Mouse (Mus musculus): ENCODE measurements around the gene Hist1h2bp.
"Not testable (repeated sequence)": the region's sequence is repeated elsewhere in the genome, so short reads cannot be mapped to it uniquely, and the experiment has no call there.

The Hist1h2bp gene

GRCm38 (mm10) chr13:21783734-21784161, 3.5 kb upstream of the Hist1h2bp start:
- DNase-seq (ENCODE audit: low spot score) = no peak

DNA sequence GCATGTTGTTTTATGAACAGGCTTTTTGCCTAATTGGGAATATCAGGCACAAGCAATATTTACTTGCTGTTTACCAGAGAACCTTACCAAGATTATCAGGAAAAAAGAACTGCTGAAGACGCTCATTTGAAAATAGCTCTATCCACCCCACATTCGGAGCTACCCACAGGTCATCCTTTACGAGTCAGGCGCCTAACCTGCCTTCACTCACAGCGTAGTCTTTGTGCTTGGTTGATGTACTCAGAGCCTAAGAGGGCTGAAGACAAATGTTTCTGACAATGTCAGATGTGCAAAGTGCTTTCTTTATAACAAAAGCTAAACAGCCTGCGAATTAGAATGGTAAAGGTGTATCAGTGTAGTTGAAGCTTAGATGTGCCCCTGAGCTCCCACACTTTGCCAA, 3.0 kb upstream of the Hist1h2bp start:
- DNase-seq (ENCODE audit: low spot score) = no peak

- DNase-seq (ENCODE audit: low spot score) = no peak
These were observed 917 bp upstream of the Hist1h2bp start for GRCm38 (mm10) chr13:21786189-21786898.

- no peak for DNase-seq (ENCODE audit: low spot score)
These were observed 716 bp downstream of the Hist1h2bp start for GRCm38 (mm10) chr13:21787760-21788593.

- no peak for DNase-seq (ENCODE audit: low spot score)
These were observed 2.7 kb downstream of the Hist1h2bp start for GRCm38 (mm10) chr13:21789925-21790324.

GRCm38 (mm10) chr13:21790601-21791283, 3.5 kb downstream of the Hist1h2bp start:
- no peak for DNase-seq (ENCODE audit: low spot score)

DNA sequence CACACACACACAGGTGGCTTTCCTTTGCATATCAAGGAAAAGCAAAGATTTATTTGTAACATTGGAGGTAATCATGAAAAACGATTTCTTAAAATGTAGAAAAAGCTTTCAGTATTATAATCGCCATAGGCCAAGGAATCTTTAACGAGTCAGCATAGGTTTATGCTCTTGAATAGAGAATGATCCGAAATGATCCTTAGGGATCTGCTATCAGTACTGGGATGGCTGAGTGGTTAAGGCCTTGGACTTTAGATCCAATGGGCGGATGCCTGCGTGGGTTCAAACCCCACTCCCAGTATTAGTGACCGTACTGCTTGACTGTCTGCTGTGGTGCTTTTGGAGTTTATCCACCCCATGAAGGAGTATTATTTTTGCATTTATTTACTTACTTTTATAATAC, 8.3 kb downstream of the Hist1h2bp start:
- DNase-seq (ENCODE audit: low spot score) = no peak

- not testable (repeated sequence) for DNase-seq (ENCODE audit: low spot score)
These were observed 9.9 kb downstream of the Hist1h2bp start for GRCm38 (mm10) chr13:21797163-21797562.

GRCm38 (mm10) chr13:21803058-21803457, 15.8 kb downstream of the Hist1h2bp start:
- DNase-seq (ENCODE audit: low spot score) = not testable (repeated sequence)

- not testable (repeated sequence) for DNase-seq (ENCODE audit: low spot score)
These were observed 22.8 kb downstream of the Hist1h2bp start, which contains the start of the genes Hist1h2bq and Hist1h2ao for GRCm38 (mm10) chr13:21810073-21810472. TSS of gene Hist1h2bq (minus strand) at chr13:21810197. TSS of gene Hist1h2ao (plus strand) at chr13:21810465.

GRCm38 (mm10) chr13:21811074-21811473, 23.8 kb downstream of the Hist1h2bp start:
- DNase-seq (ENCODE audit: low spot score) = not testable (repeated sequence)

DNA sequence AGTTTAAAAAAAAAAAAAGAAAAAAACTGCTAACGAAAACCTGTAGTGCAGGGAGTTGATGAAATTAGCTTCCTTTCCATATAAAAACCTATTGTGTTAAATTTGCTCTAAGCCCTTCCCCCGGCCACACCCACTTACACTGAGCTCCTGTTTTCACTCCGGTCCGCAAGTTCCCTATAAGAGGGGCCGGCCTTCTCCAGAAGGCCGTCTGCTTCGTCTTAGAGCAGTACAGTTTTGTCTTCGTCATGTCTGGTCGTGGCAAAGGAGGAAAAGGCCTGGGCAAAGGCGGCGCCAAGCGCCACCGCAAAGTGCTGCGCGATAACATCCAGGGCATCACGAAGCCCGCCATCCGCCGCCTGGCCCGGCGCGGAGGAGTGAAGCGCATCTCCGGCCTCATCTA, 24.3 kb downstream of the Hist1h2bp start, which contains the start of gene Hist1h4m:
TSS of gene Hist1h4m (plus strand) at position 208 of the 400 bp plus-strand sequence.
- not testable (repeated sequence) for DNase-seq (ENCODE audit: low spot score)

- DNase-seq (ENCODE audit: low spot score) = not testable (repeated sequence)
These were observed 24.8 kb downstream of the Hist1h2bp start for GRCm38 (mm10) chr13:21812092-21812491.

DNA sequence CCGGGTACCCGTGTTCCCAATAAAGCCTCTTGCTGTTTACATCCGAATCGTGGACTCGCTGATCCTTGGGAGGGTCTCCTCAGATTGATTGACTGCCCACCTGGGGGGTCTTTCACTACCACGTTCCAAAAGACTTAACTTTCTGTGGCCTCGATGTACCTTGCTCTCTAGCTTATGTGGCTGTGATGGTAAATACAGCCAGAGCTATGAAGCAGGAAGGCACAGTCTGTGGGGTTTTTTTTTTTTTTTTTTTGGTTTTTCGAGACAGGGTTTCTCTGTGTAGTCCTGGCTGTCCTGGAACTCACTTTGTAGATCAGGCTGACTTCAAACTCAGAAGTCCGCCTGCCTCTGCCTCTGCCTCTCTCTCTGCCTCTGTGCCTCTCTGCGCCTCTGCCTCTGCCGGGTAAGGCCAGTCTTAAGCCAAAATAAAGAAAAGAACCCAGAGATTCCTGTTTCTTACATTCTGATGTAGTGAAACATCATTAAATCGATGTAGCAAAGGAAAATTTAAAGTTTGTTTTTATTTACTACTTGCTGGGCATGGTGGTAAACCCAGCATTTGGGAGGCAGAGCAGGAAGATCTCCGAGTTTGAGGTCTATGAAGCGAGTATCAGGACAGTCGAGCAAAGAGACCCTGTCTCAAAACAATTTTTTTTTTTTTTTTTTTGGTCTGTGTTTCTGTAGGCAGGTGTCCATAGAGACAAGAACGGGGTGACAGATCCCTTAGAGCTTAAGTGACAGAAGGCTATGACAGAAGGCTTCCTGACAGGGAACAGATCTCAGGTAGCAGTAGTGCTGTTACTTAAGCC, 33.0 kb downstream of the Hist1h2bp start:
- not testable (repeated sequence) for DNase-seq (ENCODE audit: low spot score)

GRCm38 (mm10) chr13:21828511-21828910, 41.2 kb downstream of the Hist1h2bp start:
- no peak for DNase-seq (ENCODE audit: low spot score)

GRCm38 (mm10) chr13:21830344-21830743, 43.1 kb downstream of the Hist1h2bp start:
- no peak for DNase-seq (ENCODE audit: low spot score)

- DNase-seq (ENCODE audit: low spot score) = not testable (repeated sequence)
These were observed 44.4 kb downstream of the Hist1h2bp start, which contains the start of gene Hist1h4n for GRCm38 (mm10) chr13:21831418-21832394. TSS of gene Hist1h4n (minus strand) at chr13:21832196.

DNA sequence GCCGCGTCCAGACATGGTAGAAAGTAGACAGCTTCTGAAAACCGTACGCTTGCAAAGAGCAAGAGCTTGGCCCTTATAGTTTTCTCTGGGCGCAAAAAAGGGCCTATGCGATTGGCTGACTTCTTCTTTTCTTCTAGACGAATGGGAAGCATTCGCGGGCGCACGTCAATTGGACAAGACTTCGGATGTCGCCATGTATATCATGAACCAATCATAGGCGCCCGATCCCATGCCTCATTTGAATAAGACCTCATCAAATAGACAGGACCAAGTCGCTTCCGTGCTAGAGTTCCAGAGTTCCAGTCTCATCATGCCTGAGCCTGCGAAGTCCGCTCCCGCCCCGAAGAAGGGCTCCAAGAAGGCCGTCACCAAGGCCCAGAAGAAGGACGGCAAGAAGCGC, 46.2 kb downstream of the Hist1h2bp start, which contains the start of the genes Hist1h2ap and Hist1h2br:
TSS of gene Hist1h2ap (minus strand) at position 47 of the 400 bp plus-strand sequence.
TSS of gene Hist1h2br (plus strand) at position 283 of the 400 bp plus-strand sequence.
- DNase-seq (ENCODE audit: low spot score) = not testable (repeated sequence)
